Mouse (Mus musculus) adrenal gland, postnatal 10 days (tissue): ENCODE data around the gene Ppme1. TPM values are rescaled to one million over a fixed set of nuclear protein-coding genes. Genes with fewer than 3 reads are reported as not detected.

Experiments used
- DNase-seq: peaks from one replicate; pipeline ENCODE4 v3.0.0; 2021; ENCODE audit warnings: mixed read lengths
- total RNA-seq, 2 experiments: library from RNA; stranded (reverse); gene quantifications; 2 replicates each; pipeline ENCODE4 v1.2.3; 2021

The Ppme1 gene
- total RNA-seq, 2 experiments from 2014 or later, result 41.7 to 44.4 TPM

DNA sequence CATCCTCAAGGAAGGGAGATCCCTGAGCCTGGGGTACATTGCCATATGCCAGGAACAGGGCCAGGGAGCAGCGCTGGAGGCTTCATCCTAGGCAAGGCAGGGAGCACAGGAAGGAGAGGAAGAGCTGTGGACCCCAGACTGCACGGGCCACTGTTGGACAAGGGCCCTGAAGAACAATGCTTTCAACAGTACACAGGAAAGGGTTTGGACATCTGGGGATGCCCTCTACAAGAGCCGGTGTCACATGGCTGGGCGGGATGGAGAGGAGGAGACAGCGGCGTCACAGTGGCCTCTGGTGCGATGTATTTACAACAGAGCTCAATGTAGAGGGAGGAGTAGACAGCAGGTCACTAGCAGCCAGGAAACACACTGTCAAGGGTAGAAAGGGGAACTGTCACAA, 44.6 kb downstream of the Ppme1 start:
- peak; percentile 14 for DNase-seq

DNA sequence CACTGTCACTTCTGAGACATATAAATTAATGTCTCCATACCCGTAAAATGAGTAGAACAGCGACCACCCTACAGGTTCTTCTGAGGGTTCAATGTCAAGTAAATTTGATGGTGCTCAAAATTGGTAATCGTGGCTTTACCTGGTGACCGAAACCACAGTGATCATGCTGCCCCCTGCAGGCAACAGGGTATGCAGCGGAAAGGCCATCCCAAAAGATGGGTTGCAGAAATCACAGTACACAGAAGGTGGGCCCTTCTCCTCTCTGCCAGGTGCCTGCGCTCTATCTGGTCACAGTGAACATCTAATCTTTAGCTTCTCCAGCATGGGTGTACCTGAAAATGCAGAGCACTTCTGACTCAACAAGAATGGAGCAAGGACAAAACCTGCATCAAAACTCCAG, 46.6 kb downstream of the Ppme1 start:
- peak; percentile 63 for DNase-seq

DNA sequence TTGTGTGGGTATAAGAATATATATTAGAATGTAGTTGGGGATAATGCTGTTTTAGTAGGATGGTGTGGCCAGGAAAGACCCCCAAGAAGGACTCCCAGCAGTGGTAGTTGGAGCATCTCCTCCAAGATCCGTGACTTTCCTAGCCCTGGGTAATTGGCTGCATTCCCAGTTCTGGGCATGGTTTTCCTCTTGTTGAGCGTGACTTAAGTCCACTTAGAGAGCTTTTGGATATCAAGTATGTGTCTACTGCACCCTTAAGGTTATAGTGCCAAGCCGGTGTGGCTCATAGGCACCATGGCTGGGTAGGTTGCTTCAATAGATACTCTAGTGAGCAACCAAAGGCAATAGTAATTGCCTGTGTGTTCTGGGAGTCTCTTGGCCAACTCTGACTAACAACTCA, 48.4 kb downstream of the Ppme1 start:
- no peak for DNase-seq

DNA sequence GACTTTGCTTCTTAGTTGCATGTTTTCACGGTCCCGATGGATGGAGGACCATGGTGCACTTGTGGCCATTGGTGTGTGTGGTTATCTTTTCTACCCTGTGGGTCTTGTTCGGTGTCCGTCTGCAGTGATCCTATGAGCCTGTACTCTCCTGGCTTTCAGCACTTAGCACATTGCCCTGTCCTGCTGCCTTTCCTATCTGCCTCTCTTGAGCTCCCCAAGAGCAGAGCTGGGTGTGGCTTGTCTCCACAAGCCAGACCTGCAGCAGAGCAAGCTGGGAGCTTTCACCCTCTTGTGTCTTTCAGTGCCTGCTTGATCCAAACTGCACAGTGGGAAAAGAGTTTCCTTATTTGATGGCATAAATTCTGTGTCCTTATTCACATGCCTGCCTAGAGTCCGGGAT, 54.6 kb downstream of the Ppme1 start:
- DNase-seq, result no peak

DNA sequence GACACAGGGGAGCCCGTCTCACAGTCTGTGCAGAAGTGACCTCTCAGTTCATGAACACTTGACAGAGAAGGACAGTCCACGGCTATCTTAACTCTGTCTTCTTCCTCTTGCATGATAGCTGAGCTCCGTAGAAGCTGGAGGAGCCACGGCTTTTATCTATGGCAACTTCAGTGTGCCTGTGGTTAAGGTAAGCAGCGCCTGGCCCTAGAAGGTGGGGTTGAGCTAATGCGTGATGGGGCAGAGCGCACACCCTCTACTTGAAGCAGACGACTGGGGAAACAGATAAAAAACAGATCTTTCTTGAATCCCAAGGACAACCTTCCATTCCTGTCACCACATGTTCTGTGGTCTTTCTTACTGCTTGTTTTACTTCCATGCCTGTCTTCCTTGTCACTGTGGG, 55.2 kb downstream of the Ppme1 start:
- no peak for DNase-seq

DNA sequence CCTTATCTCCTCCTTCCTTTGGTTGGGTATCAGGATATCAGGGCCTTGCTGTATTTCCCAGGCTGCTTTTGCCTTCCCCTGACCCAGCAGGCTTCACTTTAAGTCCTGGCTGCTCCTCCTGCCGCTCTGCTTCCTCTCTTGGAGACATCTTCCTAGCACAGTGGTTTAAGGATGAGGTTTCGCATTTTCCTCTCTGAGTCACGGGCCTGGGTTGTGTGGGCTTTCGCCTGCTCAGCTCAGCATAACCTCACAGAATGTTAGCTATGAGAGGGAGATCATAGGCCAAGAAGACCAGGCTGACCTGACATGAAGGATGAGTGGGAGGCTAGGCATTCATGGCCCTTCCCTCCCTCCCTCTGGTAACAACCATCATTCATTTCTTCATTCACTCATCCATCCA, 59.4 kb downstream of the Ppme1 start:
- DNase-seq, result no peak

DNA sequence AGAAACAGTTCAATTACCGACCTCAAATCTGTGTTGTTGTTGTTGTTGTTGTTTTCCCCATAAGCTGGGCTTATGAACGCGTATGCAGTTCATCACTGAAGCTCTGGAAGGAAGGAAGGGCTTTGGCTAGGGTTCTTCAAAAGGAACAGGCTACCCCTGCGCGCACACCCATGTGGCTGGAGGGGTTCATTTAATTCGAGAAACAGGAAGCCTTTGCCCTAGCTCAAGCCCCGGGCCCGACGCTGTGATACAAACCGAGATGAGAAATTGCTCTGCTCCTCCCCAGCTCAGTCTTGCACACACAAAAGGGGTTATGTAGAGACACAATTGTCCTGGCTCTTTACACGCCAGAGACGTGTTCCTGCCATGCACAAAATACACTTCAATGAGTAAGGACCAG, 61.8 kb downstream of the Ppme1 start:
- no peak for DNase-seq

DNA sequence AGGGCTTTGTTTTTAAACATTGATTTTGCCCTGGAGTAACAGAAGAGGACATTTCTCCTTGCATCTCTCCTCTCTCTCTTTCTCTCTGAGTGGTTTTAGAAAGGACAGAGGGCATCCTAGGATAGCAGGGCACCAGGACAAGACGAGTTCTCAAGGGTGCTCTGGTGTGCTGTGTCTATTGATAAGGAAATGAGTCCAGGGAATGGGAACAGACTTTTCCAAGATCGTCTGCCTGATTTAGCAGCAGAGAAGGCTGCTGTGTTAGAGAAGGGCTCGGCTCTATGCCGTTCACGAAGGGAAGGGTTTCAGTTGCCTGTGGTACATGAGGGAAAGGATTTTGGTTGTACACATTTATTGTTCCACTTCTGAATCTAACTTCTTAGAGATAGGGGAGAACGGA, 62.4 kb downstream of the Ppme1 start:
- DNase-seq, result no peak

DNA sequence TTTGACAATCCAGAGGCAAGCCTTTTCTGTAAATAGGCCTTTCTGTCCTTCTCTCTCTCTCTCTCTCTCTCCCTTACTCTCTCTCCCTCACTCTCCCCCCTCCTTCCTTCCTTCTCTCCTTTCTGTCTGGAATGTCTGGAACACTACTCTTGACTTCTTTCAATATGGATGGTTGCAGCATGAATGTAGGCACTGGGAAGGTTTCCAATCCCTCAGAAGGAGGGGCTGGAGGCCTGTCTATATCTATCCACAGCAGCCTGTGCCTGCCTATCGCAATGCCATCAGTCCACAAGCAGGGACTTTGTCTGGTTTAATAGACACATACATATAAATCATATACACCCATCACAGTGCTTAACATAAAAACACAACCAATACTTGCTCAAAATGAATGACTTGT, 62.9 kb downstream of the Ppme1 start:
- DNase-seq, result no peak

DNA sequence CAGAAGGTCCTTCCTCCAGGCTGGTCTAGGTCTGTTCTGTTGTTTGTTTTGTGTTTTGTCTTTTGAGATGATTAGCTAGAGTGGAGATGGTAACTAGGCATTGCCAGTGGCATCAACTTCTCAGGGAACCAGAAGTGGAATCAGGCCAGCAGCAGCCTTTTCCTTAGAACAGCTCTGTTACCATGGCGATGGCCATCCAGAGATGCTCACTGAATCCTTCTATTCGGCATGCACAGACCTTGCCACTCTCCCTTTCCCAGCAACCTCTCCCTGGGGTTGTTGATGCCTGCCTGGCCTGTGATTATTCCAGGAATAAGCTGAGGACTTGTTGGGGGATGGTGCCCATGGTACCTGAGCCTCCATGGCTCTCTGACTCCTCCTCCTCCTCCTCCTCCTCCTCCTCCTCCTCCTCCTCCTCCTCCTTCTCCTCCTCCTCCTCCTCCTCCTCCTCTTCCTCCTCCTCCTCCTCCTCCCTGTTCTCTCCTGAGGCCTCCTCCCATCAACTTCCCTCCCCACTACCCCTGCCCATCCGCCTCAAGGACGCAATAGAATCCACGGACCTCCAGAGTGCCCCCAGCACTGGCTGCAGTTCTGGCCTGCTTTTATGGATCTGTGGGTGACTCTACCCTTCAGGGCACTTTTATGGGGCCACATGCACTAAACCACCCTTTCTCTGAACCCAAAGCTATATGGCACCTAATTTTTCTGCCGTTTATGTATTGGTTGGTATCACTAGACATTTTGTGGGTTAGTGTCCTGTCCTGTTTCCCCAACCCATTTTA, 64.0 kb downstream of the Ppme1 start:
- no peak for DNase-seq

DNA sequence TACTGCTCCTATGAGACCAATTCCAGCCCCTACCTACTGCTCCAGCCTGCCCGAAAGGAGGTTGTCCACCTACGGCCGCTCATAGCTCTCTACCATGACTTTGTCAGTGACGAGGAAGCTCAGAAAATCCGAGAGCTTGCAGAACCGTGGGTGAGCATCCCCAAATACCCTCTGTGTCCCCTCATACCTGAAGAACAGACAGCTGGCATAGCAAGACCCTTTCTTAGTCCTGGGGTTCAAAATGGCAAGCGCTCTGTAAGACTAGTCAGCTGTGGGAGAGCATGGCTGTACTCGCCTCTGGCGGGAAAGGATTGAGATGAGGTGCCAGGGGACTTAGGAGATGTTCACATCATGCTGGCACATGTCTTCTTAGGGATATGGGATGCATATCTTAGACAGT, 66.2 kb downstream of the Ppme1 start:
- no peak for DNase-seq

DNA sequence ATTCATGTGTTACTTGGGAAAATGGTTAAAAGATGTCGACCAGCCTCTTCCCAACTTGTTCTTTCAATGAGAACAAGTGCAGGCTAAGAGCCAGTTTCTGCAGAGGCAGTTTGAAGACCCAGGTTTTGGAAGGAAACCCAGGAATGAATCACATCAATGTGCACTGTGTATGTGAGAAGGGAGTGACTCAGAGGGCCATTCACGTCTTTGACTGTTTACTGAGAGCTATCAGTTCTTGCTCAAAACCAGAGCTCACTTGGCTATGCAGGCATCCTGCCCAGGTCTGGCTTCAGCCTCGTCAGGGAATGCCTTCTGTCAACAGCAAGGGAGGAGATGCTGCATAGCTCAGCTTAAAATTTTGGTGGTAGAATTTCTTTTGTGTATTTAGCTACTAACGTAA, 69.8 kb downstream of the Ppme1 start:
- peak; percentile 45 for DNase-seq

DNA sequence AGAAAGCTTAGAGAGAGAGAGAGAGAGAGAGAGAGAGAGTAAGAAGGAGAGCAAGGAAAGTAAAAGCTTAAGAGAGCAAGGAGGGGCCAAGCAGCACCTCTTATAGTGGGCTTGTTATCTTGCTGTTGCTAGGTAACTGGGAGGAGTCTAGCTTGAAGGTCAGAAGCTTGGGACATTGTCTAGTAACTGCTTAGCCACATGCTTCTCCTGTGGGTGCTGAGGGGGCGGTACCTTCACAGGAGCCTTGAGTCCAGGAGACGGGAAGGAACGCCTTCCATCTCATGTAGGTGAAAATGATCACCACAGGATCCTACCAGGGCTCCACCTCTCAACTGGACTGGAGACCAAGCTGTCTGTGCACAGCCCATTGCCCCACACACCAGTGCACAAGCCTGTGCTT, 70.7 kb downstream of the Ppme1 start:
- no peak for DNase-seq

DNA sequence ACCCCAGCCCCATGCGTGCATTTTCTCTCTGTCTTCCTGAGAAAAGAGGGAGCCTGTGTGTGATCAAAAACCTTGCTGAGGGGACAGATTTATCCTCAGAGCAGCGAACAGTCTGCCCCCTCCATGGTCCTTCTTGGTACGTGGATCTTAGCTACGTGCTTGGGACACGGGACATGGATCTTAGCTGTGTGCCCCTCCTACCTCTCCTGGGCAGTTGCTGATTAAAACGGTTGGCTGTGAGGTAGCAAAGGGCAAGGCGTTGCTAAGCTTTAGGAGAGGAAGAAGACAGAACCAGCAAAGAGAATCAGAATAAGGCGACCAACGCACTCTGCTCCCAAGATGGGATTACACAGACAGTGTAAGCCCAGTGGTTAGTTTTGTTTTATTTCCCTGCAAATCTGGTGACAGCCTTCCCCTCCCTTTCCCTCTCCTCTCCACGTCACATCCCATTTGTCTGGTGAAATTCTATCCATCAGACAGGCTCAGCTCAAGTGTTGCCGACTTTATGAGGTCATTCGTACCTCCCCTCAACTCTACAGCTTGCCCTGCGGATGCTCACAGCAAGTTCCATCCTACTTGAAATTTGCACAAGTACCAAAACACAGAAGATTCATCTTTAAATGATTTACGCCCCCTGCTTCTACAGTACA, 73.1 kb downstream of the Ppme1 start:
- DNase-seq, result no peak

DNA sequence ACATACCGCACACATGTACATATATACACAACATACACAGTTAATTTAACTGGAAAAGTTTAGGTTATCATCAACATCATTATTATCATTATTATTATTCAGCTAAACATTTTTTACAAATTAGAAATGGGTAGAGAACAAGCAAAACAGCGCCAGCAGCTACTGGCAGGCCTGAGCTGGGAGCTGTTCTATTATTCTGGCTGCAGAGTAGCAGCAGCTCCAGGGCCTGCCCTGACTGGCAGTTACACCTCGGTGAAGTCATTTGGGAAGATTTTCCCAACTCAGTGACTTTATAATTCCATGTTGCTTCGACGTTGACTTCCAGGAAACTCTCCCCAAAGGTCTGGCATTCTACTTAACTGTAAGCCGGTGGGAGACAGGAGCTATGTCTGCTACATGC, 75.4 kb downstream of the Ppme1 start:
- no peak for DNase-seq

DNA sequence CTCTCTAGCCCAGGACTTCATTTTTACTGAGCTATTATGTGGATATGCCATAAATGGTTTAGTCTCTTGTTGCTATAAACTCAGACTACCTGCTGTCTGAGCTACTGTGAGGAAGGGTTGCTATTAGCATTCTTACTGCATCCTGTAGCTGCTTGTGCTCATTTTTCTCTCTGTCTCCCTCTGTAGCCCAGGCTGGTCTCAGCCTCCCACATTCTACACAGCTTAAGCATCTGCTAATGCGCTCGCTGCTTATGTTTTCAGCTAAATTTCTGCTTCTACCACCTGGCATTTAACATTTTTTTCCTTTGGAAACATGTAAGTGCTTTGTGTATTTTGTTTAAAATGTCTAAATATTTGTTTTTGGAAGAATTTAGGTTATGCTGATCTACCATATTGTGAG, 76.4 kb downstream of the Ppme1 start:
- DNase-seq, result no peak

DNA sequence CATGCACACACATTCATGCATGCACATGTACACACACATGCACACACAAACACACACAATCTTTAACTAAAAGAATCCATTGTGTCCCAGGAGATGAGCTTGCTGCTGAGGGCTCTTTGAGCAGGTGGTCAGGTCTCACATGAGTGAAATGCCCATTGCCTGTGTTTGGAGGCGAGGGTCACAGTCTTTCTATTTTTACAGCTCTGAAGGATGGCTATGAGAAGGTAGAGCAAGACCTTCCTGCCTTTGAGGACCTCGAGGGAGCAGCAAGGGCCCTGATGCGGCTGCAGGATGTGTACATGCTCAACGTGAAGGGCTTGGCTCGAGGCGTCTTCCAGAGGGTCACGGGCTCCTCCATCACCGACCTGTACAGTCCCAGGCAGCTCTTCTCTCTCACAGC, 78.6 kb downstream of the Ppme1 start:
- DNase-seq, result no peak

DNA sequence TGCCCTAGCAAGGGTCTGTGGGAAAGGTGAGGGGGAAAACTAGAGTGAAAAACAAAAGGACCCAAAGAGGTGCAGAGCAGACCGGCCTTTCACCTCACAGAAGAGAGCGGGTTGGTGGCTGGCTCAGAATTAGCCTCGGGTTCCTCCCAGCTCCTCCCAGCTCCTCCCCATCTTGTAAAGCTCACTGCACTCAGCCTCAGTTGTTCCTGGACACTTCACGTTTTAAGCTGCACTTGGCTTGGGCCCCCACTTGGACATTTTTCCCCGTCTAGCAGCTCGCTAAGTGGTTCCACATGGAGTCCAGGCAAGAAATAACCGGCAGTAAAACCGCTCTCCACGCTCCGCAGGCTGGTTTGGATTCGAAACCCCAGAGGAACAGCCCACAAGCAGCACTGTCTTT, 83.5 kb downstream of the Ppme1 start:
- DNase-seq, result peak; percentile 15

DNA sequence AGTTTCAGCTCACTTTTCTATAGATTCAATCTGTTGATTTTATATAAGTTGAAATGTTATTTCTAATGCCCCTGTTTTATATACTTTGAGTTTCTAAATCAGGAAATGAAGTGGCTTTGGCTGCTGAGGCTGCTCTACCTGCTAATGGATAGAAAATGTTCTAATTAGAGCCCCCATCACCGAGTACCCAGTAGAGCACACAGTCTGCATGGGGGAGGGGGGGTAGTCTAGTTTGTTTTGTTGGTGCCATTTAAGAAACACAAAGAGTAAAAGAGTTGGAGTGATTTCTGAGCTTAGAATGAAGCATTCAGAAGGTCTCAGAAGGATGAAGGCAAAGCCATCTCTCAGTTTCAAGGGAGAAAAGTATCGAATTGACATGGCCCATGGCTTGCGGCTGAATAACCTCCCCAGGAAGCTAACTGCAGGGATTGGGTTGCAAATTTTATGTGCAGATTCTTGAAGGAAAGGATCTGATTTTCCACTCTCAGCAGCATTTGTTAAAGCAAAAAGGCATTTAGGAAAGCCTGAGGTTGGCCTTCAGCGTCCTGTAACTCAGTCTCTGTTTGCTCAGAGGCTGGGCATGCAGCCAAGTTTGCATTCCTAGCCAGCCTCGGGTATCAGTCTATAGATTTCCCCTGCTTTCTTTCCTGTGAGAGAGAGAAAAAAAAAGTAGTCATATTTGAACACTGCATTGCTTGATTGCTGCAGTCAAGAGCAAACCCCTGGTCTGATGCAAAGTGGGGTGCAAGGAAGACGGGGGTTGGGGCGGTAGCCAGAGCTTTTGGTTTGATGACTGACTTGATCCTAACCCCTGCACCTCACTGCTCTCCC, 84.1 kb downstream of the Ppme1 start:
- peak; percentile 82 for DNase-seq

DNA sequence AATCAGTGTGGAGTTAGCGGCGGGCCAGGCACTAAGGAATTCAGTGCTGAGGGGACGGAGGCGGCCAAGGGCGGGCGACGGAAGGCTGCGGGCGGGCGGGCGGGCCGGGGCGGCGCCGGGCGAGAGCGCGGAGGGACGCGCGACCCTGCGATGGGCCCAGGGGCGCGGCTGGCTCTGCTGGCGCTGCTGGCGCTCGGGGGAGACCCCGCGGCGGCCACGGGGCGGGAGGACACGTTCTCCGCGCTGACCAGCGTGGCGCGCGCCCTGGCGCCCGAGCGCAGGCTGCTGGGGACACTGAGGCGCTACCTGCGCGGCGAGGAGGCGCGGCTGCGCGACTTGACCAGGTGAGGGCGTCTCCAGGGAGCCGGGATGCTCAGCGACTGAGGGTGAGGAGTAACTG, 86.7 kb downstream of the Ppme1 start, which contains the start of gene P4ha3:
Gene P4ha3, plus strand, starts transcription at position 138 of the 400 bp plus-strand sequence.
- peak; percentile 22 for DNase-seq

DNA sequence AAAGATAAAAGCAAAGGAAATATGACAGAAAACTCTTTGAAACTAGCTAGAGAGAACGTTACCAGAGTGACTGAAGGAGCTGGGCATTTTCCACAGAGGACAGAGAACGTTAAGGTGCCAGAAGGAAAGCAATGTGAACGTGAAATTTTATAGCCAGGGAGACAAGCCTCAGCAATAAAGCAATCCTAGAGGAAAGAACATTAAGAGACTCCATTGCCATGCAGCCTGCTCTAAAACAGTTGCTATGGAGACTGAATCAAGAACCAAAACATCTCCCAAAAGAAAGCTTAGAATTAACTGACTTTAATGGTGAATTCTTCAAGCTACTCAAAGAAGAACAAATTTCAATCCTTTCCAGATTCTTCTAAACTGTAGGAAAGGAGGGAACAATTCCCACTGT, 88.8 kb downstream of the Ppme1 start:
- DNase-seq, result no peak

DNA sequence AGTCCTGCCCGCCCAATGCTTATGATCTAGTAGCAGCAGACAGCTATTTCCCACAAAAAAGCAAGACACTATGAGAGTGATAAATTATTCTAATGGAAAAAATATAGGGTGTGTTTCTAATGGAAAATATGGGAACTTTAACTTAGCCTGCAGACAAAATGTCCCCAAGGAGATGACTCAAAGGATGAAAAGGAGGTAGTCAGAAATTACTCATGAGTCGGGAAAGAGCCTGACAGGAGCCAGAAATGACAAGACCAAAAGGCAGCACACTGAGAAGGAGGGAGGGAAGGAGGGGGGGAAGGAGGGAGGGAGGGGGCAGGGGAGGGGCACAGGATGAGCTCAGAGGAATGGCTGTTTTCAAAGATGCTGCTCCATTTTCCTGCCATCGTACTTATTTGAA, 90.5 kb downstream of the Ppme1 start:
- no peak for DNase-seq

DNA sequence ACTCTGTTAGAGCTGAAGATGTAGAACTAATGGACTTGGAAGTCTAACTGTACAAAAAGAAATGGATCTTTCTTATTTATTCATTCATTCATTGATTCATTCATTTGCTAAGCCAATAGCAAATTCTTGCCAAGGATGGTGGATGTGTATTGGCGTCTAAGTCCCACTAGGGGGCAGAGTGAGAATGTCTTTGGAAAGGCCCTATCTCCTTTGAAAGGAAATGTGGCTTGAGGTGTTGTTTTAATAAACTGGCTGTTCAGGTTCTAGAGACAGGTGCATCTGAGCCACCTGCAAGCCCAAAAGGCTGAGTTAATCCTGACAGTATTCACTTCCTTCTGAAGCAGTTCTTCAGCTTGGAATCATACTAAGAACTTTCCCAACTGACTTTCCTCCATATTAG, 92.3 kb downstream of the Ppme1 start:
- DNase-seq, result peak; percentile 61
